Mouse (Mus musculus): ENCODE data around the gene Manbal. TPM values are rescaled to one million over a fixed set of nuclear protein-coding genes. Genes with fewer than 3 reads are reported as not detected.

Gene Manbal
- polyA plus RNA-seq, 1 experiment from 2014 or later = 35.9 TPM

DNA sequence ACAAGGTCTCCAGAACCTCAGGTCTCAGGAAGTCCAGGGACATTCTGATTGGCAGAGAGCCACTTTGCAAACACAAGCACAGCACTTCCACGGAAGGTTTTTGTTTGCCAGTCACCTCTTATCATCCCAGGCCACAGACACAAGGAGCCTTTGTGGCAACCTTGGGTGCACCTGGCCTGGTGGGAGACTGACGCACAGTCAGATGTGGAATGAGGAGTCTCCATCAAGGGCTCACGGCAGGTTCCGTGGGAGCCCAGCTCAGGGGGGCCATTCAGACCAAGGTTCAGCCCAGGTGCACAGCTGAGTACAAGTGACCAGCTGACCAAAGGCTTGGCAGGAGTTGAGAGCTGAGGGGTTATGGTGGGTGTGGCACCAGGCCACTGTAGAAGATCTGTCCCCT, 30.0 kb downstream of the Manbal start:
- H3K4me3 ChIP-seq (ENCODE audit: low read depth, low read length) = no peak overlapping the region
- WGBS = 89% methylated on average over 4 of the region's 4 CpGs
- DNase-seq (ENCODE audit: low spot score, missing footprints) (peak; percentile 64), ATAC-seq (ENCODE audit: low FRiP score) (no peak)
- no peak overlapping the region for H3K27ac ChIP-seq (ENCODE audit: low read depth, low read length)
- H3K4me2 ChIP-seq = no peak overlapping the region
- H3K9ac ChIP-seq (ENCODE audit: low read length) = no peak overlapping the region
- H3K27me3 ChIP-seq (ENCODE audit: control insufficient read depth, insufficient read depth, low read length) = no peaks in the 10 kb centered on the region
- no peaks in the 10 kb centered on the region; the same call in 1 of the 2 replicates for H3K9me3 ChIP-seq (ENCODE audit: control insufficient read depth, low read length)
- H3K36me3 ChIP-seq (ENCODE audit: control insufficient read depth, insufficient read depth, low read length) = peaks cover 2% of the 10 kb centered on the region; the same call in 1 of the 2 replicates
- H3K4me1 ChIP-seq (ENCODE audit: control insufficient read depth, insufficient read depth, low read length) = no peaks in the 10 kb centered on the region

- DNase-seq (ENCODE audit: low spot score, missing footprints) = peak; percentile 31
- Histone ChIP-seq H3K9me3 (ENCODE audit: control insufficient read depth, low read length) (no peaks in the 10 kb centered on the region; the same call in 1 of the 2 replicates), H3K4me1 (ENCODE audit: control insufficient read depth, insufficient read depth, low read length) (no peaks in the 10 kb centered on the region), H3K9ac (ENCODE audit: low read length) (no peak overlapping the region), H3K27me3 (ENCODE audit: control insufficient read depth, insufficient read depth, low read length) (no peaks in the 10 kb centered on the region), H3K4me3 (ENCODE audit: low read depth, low read length) (no peak overlapping the region), H3K27ac (ENCODE audit: low read depth, low read length) (no peak overlapping the region), H3K36me3 (ENCODE audit: control insufficient read depth, insufficient read depth, low read length) (no peaks in the 10 kb centered on the region), H3K4me2 (no peak overlapping the region)
- 95% methylated on average over 4 of the region's 4 CpGs for WGBS
- no peak for ATAC-seq (ENCODE audit: low FRiP score)
Observed at GRCm38 (mm10) chr2:157398539-157398938, 31.1 kb downstream of the Manbal start.

- Histone ChIP-seq H3K36me3 (ENCODE audit: control insufficient read depth, insufficient read depth, low read length) (no peaks in the 10 kb centered on the region), H3K27me3 (ENCODE audit: control insufficient read depth, insufficient read depth, low read length) (no peaks in the 10 kb centered on the region), H3K4me2 (no peak overlapping the region), H3K4me3 (ENCODE audit: low read depth, low read length) (no peak overlapping the region), H3K4me1 (ENCODE audit: control insufficient read depth, insufficient read depth, low read length) (no peaks in the 10 kb centered on the region), H3K9ac (ENCODE audit: low read length) (no peak overlapping the region), H3K9me3 (ENCODE audit: control insufficient read depth, low read length) (no peaks in the 10 kb centered on the region; the same call in 1 of the 2 replicates), H3K27ac (ENCODE audit: low read depth, low read length) (no peak overlapping the region)
- WGBS = 94% methylated on average over 10 of the region's 10 CpGs
- DNase-seq (ENCODE audit: low spot score, missing footprints) (no peak), ATAC-seq (ENCODE audit: low FRiP score) (no peak)
Observed at GRCm38 (mm10) chr2:157399797-157400196, 32.4 kb downstream of the Manbal start.

DNA sequence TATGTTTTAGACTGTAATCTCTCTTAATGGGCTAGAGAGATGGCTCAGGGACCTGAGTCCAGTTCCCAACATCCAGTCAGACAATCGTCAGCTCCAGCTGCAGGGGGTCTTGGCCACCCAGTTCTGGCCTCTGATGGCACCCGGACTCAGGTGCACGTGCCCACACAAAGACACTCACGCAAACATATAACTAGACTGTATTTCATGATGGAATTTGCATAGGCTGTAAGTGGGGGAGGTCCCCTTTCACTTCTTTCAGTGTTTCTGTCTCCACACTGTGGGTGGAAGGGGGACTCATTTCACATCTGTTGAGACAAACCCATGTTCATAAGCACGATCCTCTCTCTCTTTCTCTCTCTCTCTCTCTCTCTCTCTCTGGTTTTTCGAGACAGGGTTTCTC, 33.1 kb downstream of the Manbal start:
- no peak overlapping the region for H3K27ac ChIP-seq (ENCODE audit: low read depth, low read length)
- H3K36me3 ChIP-seq (ENCODE audit: control insufficient read depth, insufficient read depth, low read length) = no peaks in the 10 kb centered on the region
- H3K27me3 ChIP-seq (ENCODE audit: control insufficient read depth, insufficient read depth, low read length) = no peaks in the 10 kb centered on the region
- DNase-seq (ENCODE audit: low spot score, missing footprints) (no peak), ATAC-seq (ENCODE audit: low FRiP score) (no peak)
- H3K9ac ChIP-seq (ENCODE audit: low read length) = no peak overlapping the region
- no peak overlapping the region for H3K4me3 ChIP-seq (ENCODE audit: low read depth, low read length)
- no peaks in the 10 kb centered on the region; the same call in 1 of the 2 replicates for H3K9me3 ChIP-seq (ENCODE audit: control insufficient read depth, low read length)
- no peaks in the 10 kb centered on the region for H3K4me1 ChIP-seq (ENCODE audit: control insufficient read depth, insufficient read depth, low read length)
- H3K4me2 ChIP-seq = no peak overlapping the region
- WGBS = 93% methylated on average over 6 of the region's 6 CpGs

- DNase-seq (ENCODE audit: low spot score, missing footprints) (no peak), ATAC-seq (ENCODE audit: low FRiP score) (no peak)
- H3K27ac ChIP-seq (ENCODE audit: low read depth, low read length) = no peak overlapping the region
- no peaks in the 10 kb centered on the region; the same call in 1 of the 2 replicates for H3K9me3 ChIP-seq (ENCODE audit: control insufficient read depth, low read length)
- 93% methylated on average over 2 of the region's 2 CpGs for WGBS
- H3K4me2 ChIP-seq = no peak overlapping the region
- H3K4me1 ChIP-seq (ENCODE audit: control insufficient read depth, insufficient read depth, low read length) = no peaks in the 10 kb centered on the region
- H3K27me3 ChIP-seq (ENCODE audit: control insufficient read depth, insufficient read depth, low read length) = no peaks in the 10 kb centered on the region
- H3K4me3 ChIP-seq (ENCODE audit: low read depth, low read length) = no peak overlapping the region
- H3K36me3 ChIP-seq (ENCODE audit: control insufficient read depth, insufficient read depth, low read length) = no peaks in the 10 kb centered on the region
- no peak overlapping the region for H3K9ac ChIP-seq (ENCODE audit: low read length)
Observed at GRCm38 (mm10) chr2:157401261-157401660, 33.9 kb downstream of the Manbal start.

DNA sequence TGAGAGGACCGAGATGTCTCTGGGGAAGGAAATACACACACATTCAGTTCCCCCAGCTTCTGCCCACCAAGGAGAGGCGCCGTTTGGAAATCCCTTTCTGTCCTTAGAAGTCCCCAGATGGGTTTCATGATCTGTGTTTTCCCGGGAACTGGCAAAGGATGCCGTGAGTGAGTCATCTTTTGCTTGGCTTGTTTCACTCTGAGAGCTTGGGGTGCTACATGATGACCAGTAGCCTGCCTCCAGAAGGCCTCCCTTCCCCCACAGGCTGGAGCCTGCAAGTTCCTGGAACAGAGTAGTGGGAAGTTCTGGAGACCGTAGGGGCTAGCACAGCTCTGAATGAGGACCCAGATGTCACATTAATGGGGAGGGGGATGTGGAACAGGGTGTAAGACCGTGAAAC, 40.2 kb downstream of the Manbal start:
- Histone ChIP-seq H3K9me3 (ENCODE audit: control insufficient read depth, low read length) (no peaks in the 10 kb centered on the region), H3K27me3 (ENCODE audit: control insufficient read depth, insufficient read depth, low read length) (no peaks in the 10 kb centered on the region), H3K4me3 (ENCODE audit: low read depth, low read length) (no peak overlapping the region), H3K4me2 (no peak overlapping the region), H3K36me3 (ENCODE audit: control insufficient read depth, insufficient read depth, low read length) (no peaks in the 10 kb centered on the region), H3K9ac (ENCODE audit: low read length) (no peak overlapping the region), H3K27ac (ENCODE audit: low read depth, low read length) (no peak overlapping the region), H3K4me1 (ENCODE audit: control insufficient read depth, insufficient read depth, low read length) (no peaks in the 10 kb centered on the region)
- no peak for ATAC-seq (ENCODE audit: low FRiP score)
- WGBS = 83% methylated on average over 7 of the region's 7 CpGs
- peak; percentile 80 for DNase-seq (ENCODE audit: low spot score, missing footprints)

DNA sequence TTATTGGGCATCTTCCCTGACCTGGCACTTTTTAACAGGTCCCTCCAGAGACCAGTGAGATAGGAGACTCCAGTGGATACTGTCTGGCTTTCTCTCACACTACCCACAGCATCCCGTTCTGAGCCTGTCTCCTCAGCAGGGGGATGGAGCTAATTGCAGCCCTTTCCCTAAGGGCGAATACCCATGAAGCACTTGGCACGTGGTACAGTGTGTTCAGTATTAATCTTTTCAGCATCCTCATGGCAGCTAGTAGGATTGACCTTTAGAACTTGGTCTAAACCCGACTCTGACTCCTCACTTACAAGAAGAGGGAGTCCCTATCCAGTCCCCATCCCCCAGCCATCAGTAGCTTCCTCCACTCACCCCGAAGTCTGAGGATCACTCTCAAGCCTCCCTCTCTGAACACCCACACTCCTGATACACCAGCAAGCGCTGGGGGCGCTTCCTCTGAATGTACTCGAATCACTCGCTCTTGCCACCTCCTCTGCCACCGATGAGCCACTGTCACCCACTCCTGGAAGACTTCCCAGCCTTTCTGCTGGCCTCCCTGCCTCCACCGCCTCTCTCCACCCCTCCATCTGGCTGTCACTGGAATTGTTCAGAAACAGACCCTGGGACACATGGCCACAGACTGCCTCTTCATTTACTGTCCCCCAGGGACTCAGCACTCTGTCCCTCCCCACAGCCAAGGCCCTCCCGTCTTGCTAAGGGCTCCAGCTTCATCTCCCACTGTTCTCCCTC, 42.6 kb downstream of the Manbal start:
- H3K4me1 ChIP-seq (ENCODE audit: control insufficient read depth, insufficient read depth, low read length) = no peaks in the 10 kb centered on the region
- DNase-seq (ENCODE audit: low spot score, missing footprints) (peak; percentile 49), ATAC-seq (ENCODE audit: low FRiP score) (no peak)
- H3K27me3 ChIP-seq (ENCODE audit: control insufficient read depth, insufficient read depth, low read length) = no peaks in the 10 kb centered on the region
- no peaks in the 10 kb centered on the region for H3K36me3 ChIP-seq (ENCODE audit: control insufficient read depth, insufficient read depth, low read length)
- H3K4me3 ChIP-seq (ENCODE audit: low read depth, low read length) = no peak overlapping the region
- no peak overlapping the region for H3K9ac ChIP-seq (ENCODE audit: low read length)
- H3K9me3 ChIP-seq (ENCODE audit: control insufficient read depth, low read length) = no peaks in the 10 kb centered on the region
- H3K4me2 ChIP-seq = no peak overlapping the region
- H3K27ac ChIP-seq (ENCODE audit: low read depth, low read length) = no peak overlapping the region
- WGBS = 79% methylated on average over 12 of the region's 12 CpGs

DNA sequence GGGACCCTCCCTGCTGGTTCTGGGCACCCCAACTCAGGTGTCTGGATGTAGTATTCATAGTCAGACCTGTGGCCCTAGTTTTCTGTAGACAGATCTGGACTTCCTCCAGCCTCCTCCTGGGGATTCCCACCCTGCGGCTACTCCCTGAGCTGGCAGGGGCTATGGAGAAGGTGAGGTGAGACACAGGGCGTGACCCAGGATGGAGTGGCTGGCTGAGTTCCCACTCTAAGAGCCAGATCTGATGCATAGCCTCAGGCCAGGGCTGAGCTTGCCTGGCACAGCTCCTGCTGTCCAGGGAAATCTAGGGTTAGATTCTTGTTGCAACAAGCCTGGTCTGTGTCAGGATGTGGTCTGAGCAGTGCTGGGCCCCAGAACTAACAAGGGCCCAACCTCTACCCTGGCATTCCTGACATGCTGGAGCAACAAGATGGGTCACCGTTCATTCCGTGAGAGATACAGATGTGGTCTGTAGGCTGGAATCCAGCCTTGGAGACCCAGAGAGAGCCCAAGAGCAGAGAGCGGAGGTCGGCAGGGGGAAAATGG, 43.8 kb downstream of the Manbal start:
- H3K4me3 ChIP-seq (ENCODE audit: low read depth, low read length) = no peak overlapping the region
- peak; percentile 80 for DNase-seq (ENCODE audit: low spot score, missing footprints)
- H3K27ac ChIP-seq (ENCODE audit: low read depth, low read length) = no peak overlapping the region
- WGBS = 92% methylated on average over 6 of the region's 6 CpGs
- H3K4me2 ChIP-seq = no peak overlapping the region
- no peaks in the 10 kb centered on the region for H3K27me3 ChIP-seq (ENCODE audit: control insufficient read depth, insufficient read depth, low read length)
- H3K36me3 ChIP-seq (ENCODE audit: control insufficient read depth, insufficient read depth, low read length) = no peaks in the 10 kb centered on the region
- no peak overlapping the region for H3K9ac ChIP-seq (ENCODE audit: low read length)
- H3K4me1 ChIP-seq (ENCODE audit: control insufficient read depth, insufficient read depth, low read length) = no peaks in the 10 kb centered on the region
- no peaks in the 10 kb centered on the region for H3K9me3 ChIP-seq (ENCODE audit: control insufficient read depth, low read length)
- no peak for ATAC-seq (ENCODE audit: low FRiP score)

GRCm38 (mm10) chr2:157412497-157412896, 45.1 kb downstream of the Manbal start:
- H3K4me2 ChIP-seq = no peak overlapping the region
- H3K27me3 ChIP-seq (ENCODE audit: control insufficient read depth, insufficient read depth, low read length) = no peaks in the 10 kb centered on the region
- no peaks in the 10 kb centered on the region for H3K36me3 ChIP-seq (ENCODE audit: control insufficient read depth, insufficient read depth, low read length)
- no peak overlapping the region for H3K9ac ChIP-seq (ENCODE audit: low read length)
- H3K9me3 ChIP-seq (ENCODE audit: control insufficient read depth, low read length) = no peaks in the 10 kb centered on the region
- WGBS = 94% methylated on average over 7 of the region's 7 CpGs
- no peaks in the 10 kb centered on the region for H3K4me1 ChIP-seq (ENCODE audit: control insufficient read depth, insufficient read depth, low read length)
- peak; percentile 57 for DNase-seq (ENCODE audit: low spot score, missing footprints)
- H3K4me3 ChIP-seq (ENCODE audit: low read depth, low read length) = no peak overlapping the region
- no peak overlapping the region for H3K27ac ChIP-seq (ENCODE audit: low read depth, low read length)
- no peak for ATAC-seq (ENCODE audit: low FRiP score)

Data from midbrain, embryonic 11.5 days (tissue).